Mouse (Mus musculus) cortical plate, adult 2 months (tissue): Measurements from ENCODE around the gene Ears2.

ENCODE experiments used
- CTCF ChIP-seq: fragments of 200-500 bp; IDR thresholded peaks from 2 replicates; pipeline ENCODE4 v1.5.1; 2011; ENCODE audit warnings: mild to moderate bottlenecking, control low read depth, low read length; ENCODE audit not compliant: insufficient read depth; ENCODE audit errors: extremely low read depth
- POLR2A ChIP-seq: fragments of 200-500 bp; IDR thresholded peaks from 2 replicates; pipeline ENCODE4 v1.6.1; 2011; ENCODE audit warnings: mild to moderate bottlenecking, low read length, control low read depth; ENCODE audit not compliant: insufficient read depth; ENCODE audit errors: extremely low read depth

DNA sequence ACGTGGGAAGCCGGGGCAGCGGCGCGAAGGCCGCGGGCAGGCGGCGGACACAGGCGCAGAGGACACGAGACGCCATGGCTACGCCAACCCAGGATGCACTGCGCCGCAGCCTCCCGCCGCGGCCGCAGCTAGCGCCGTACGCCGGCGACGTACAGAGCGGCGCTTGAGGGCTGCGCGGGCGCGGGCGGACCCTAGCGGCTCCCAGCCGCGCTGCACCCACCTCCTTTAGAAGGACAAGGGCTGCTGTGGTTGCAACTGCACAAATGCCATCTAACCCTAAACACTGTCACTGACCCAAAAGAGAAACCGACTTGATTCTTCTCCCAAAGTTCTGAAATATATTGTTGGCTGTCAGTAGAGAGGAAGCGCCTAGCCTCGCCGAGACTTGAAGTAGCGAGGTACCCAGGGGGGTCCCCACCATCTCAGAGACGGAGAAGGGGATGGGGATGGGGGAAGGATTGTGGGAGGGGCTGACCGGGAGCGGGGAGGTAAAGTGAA lies 34.7 kb upstream of the Ears2 start, which contains the start of gene Ndufab1:
- TF ChIP-seq POLR2A (no peak), CTCF (peak; percentile 61)
